Mouse (Mus musculus): ENCODE data around the gene Rnf138rt1. TPM values are rescaled to one million over a fixed set of nuclear protein-coding genes. Genes with fewer than 3 reads are reported as not detected.

The Rnf138rt1 gene
- polyA plus RNA-seq (2015; fragmentation: Nextera tagmentation; extraction: Ambion mirVana) = 0.26 and 0.29 TPM in 2 replicates

- Histone ChIP-seq H3K27ac (ENCODE audit: low read length) (no peak within 1 kb of the TSS), H3K36me3 (ENCODE audit: control insufficient read depth, insufficient read depth, low read length) (no peaks in the 10 kb centered on the region), H3K27me3 (replicated peaks; ENCODE audit: control insufficient read depth, insufficient read depth, low read length) (peaks cover 9% of the 10 kb centered on the region; the same call in 1 of the 2 replicates), H3K9ac (ENCODE audit: low read depth, low read length) (0 out of 2 replicates have a peak within 1 kb of the TSS, but pooled peaks have one; percentile 24), H3K4me3 (ENCODE audit: low read length) (peak within 1 kb of the TSS; percentile 37), H3K4me2 (ENCODE audit: low read depth, low read length) (peak within 1 kb of the TSS; percentile 69), H3K9me3 (ENCODE audit: control insufficient read depth, low read length) (no peaks in the 10 kb centered on the region), H3K4me1 (ENCODE audit: control insufficient read depth, insufficient read depth, low read length) (no peaks in the 10 kb centered on the region)
- ATAC-seq = peak; percentile 76
- 25% methylated on average over 42 of the region's 42 CpGs for WGBS
Observed at GRCm38 (mm10) chrX:163760617-163761434, at the start of gene Rnf138rt1. Rnf138rt1 (minus strand) TSS chrX:163761329.

GRCm38 (mm10) chrX:163807270-163807669 is 46.1 kb upstream of the Rnf138rt1 start:
- no peaks in the 10 kb centered on the region for H3K4me1 ChIP-seq (ENCODE audit: control insufficient read depth, insufficient read depth, low read length)
- H3K4me2 ChIP-seq (ENCODE audit: low read depth, low read length) = no peak overlapping the region
- H3K9ac ChIP-seq (ENCODE audit: low read depth, low read length) = no peak overlapping the region
- H3K4me3 ChIP-seq (ENCODE audit: low read length) = no peak overlapping the region
- no peaks in the 10 kb centered on the region for H3K36me3 ChIP-seq (ENCODE audit: control insufficient read depth, insufficient read depth, low read length)
- H3K27me3 ChIP-seq (replicated peaks; ENCODE audit: control insufficient read depth, insufficient read depth, low read length) = no peaks in the 10 kb centered on the region
- ATAC-seq = no peak
- H3K9me3 ChIP-seq (ENCODE audit: control insufficient read depth, low read length) = no peaks in the 10 kb centered on the region
- 79% methylated on average over 1 of the region's 1 CpGs for WGBS
- H3K27ac ChIP-seq (ENCODE audit: low read length) = no peak overlapping the region

GRCm38 (mm10) chrX:163766290-163766689 is 5.2 kb upstream of the Rnf138rt1 start:
- H3K9me3 ChIP-seq (ENCODE audit: control insufficient read depth, low read length) = no peaks in the 10 kb centered on the region
- no peak for ATAC-seq
- H3K4me2 ChIP-seq (ENCODE audit: low read depth, low read length) = no peak overlapping the region
- 46% methylated on average over 3 of the region's 3 CpGs for whole genome bisulfite sequencing
- H3K36me3 ChIP-seq (ENCODE audit: control insufficient read depth, insufficient read depth, low read length) = no peaks in the 10 kb centered on the region
- H3K27me3 ChIP-seq (replicated peaks; ENCODE audit: control insufficient read depth, insufficient read depth, low read length) = 0 out of 2 replicates have a peak, but pooled peaks cover 3% of the 10 kb centered on the region
- H3K9ac ChIP-seq (ENCODE audit: low read depth, low read length) = no peak overlapping the region
- H3K27ac ChIP-seq (ENCODE audit: low read length) = no peak overlapping the region
- no peaks in the 10 kb centered on the region for H3K4me1 ChIP-seq (ENCODE audit: control insufficient read depth, insufficient read depth, low read length)
- H3K4me3 ChIP-seq (ENCODE audit: low read length) = no peak overlapping the region

- WGBS = 25% methylated on average over 10 of the region's 10 CpGs
- no peak for ATAC-seq
- no peak overlapping the region for H3K27ac ChIP-seq (ENCODE audit: low read length)
Observed at GRCm38 (mm10) chrX:163761435-163761828, 303 bp upstream of the Rnf138rt1 start.

GRCm38 (mm10) chrX:163745996-163746395 is 15.1 kb downstream of the Rnf138rt1 start:
- no peaks in the 10 kb centered on the region for H3K36me3 ChIP-seq (ENCODE audit: control insufficient read depth, insufficient read depth, low read length)
- 80% methylated on average over 6 of the region's 6 CpGs for WGBS
- no peaks in the 10 kb centered on the region for H3K9me3 ChIP-seq (ENCODE audit: control insufficient read depth, low read length)
- no peaks in the 10 kb centered on the region for H3K4me1 ChIP-seq (ENCODE audit: control insufficient read depth, insufficient read depth, low read length)
- H3K27me3 ChIP-seq (replicated peaks; ENCODE audit: control insufficient read depth, insufficient read depth, low read length) = 0 out of 2 replicates have a peak, but pooled peaks cover 3% of the 10 kb centered on the region
- no peak overlapping the region for H3K4me3 ChIP-seq (ENCODE audit: low read length)
- no peak overlapping the region for H3K27ac ChIP-seq (ENCODE audit: low read length)
- H3K4me2 ChIP-seq (ENCODE audit: low read depth, low read length) = no peak overlapping the region
- no peak for ATAC-seq
- no peak overlapping the region for H3K9ac ChIP-seq (ENCODE audit: low read depth, low read length)

More at GRCm38 (mm10) chrX:163761435-163761828, 303 bp upstream of the Rnf138rt1 start:
- Histone ChIP-seq H3K36me3 (ENCODE audit: control insufficient read depth, insufficient read depth, low read length) (no peaks in the 10 kb centered on the region), H3K4me1 (ENCODE audit: control insufficient read depth, insufficient read depth, low read length) (no peaks in the 10 kb centered on the region), H3K27me3 (replicated peaks; ENCODE audit: control insufficient read depth, insufficient read depth, low read length) (peaks cover 9% of the 10 kb centered on the region; the same call in 1 of the 2 replicates), H3K4me3 (ENCODE audit: low read length) (peak overlapping the region; percentile 37), H3K9me3 (ENCODE audit: control insufficient read depth, low read length) (no peaks in the 10 kb centered on the region), H3K9ac (ENCODE audit: low read depth, low read length) (no peak overlapping the region), H3K4me2 (ENCODE audit: low read depth, low read length) (peak overlapping the region; percentile 69)

- H3K4me3 ChIP-seq (ENCODE audit: low read length) = no peak overlapping the region
- no peak overlapping the region for H3K27ac ChIP-seq (ENCODE audit: low read length)
- no peaks in the 10 kb centered on the region for H3K36me3 ChIP-seq (ENCODE audit: control insufficient read depth, insufficient read depth, low read length)
- no peak overlapping the region for H3K4me2 ChIP-seq (ENCODE audit: low read depth, low read length)
- no peaks in the 10 kb centered on the region for H3K4me1 ChIP-seq (ENCODE audit: control insufficient read depth, insufficient read depth, low read length)
- no peaks in the 10 kb centered on the region for H3K27me3 ChIP-seq (replicated peaks; ENCODE audit: control insufficient read depth, insufficient read depth, low read length)
- H3K9ac ChIP-seq (ENCODE audit: low read depth, low read length) = no peak overlapping the region
- WGBS = 68% methylated on average over 2 of the region's 2 CpGs
- no peak for ATAC-seq
- H3K9me3 ChIP-seq (ENCODE audit: control insufficient read depth, low read length) = no peaks in the 10 kb centered on the region
Observed at GRCm38 (mm10) chrX:163743896-163744295, 17.2 kb downstream of the Rnf138rt1 start.

- Histone ChIP-seq H3K36me3 (ENCODE audit: control insufficient read depth, insufficient read depth, low read length) (no peaks in the 10 kb centered on the region), H3K4me1 (ENCODE audit: control insufficient read depth, insufficient read depth, low read length) (no peaks in the 10 kb centered on the region), H3K4me3 (ENCODE audit: low read length) (no peak overlapping the region), H3K27me3 (replicated peaks; ENCODE audit: control insufficient read depth, insufficient read depth, low read length) (0 out of 2 replicates have a peak, but pooled peaks cover 2% of the 10 kb centered on the region), H3K27ac (ENCODE audit: low read length) (no peak overlapping the region), H3K4me2 (ENCODE audit: low read depth, low read length) (no peak overlapping the region), H3K9ac (ENCODE audit: low read depth, low read length) (no peak overlapping the region), H3K9me3 (ENCODE audit: control insufficient read depth, low read length) (no peaks in the 10 kb centered on the region)
- 43% methylated on average over 1 of the region's 1 CpGs for WGBS
- no peak for ATAC-seq
Observed at GRCm38 (mm10) chrX:163738904-163739303, 22.2 kb downstream of the Rnf138rt1 start.

- no peaks in the 10 kb centered on the region for H3K36me3 ChIP-seq (ENCODE audit: control insufficient read depth, insufficient read depth, low read length)
- H3K4me2 ChIP-seq (ENCODE audit: low read depth, low read length) = no peak overlapping the region
- H3K4me3 ChIP-seq (ENCODE audit: low read length) = no peak overlapping the region
- H3K4me1 ChIP-seq (ENCODE audit: control insufficient read depth, insufficient read depth, low read length) = no peaks in the 10 kb centered on the region
- no peak overlapping the region for H3K27ac ChIP-seq (ENCODE audit: low read length)
- ATAC-seq = no peak
- 96% methylated on average over 1 of the region's 1 CpGs for WGBS
- H3K9ac ChIP-seq (ENCODE audit: low read depth, low read length) = no peak overlapping the region
- no peaks in the 10 kb centered on the region for H3K9me3 ChIP-seq (ENCODE audit: control insufficient read depth, low read length)
- H3K27me3 ChIP-seq (replicated peaks; ENCODE audit: control insufficient read depth, insufficient read depth, low read length) = 0 out of 2 replicates have a peak, but pooled peaks cover 2% of the 10 kb centered on the region
Observed at GRCm38 (mm10) chrX:163734145-163734544, 27.0 kb downstream of the Rnf138rt1 start.

GRCm38 (mm10) chrX:163723630-163724029 is 37.5 kb downstream of the Rnf138rt1 start:
- no peaks in the 10 kb centered on the region for H3K4me1 ChIP-seq (ENCODE audit: control insufficient read depth, insufficient read depth, low read length)
- H3K4me2 ChIP-seq (ENCODE audit: low read depth, low read length) = no peak overlapping the region
- no peaks in the 10 kb centered on the region for H3K9me3 ChIP-seq (ENCODE audit: control insufficient read depth, low read length)
- no peaks in the 10 kb centered on the region for H3K36me3 ChIP-seq (ENCODE audit: control insufficient read depth, insufficient read depth, low read length)
- no peak overlapping the region for H3K9ac ChIP-seq (ENCODE audit: low read depth, low read length)
- H3K4me3 ChIP-seq (ENCODE audit: low read length) = no peak overlapping the region
- no peak overlapping the region for H3K27ac ChIP-seq (ENCODE audit: low read length)
- ATAC-seq = no peak
- H3K27me3 ChIP-seq (replicated peaks; ENCODE audit: control insufficient read depth, insufficient read depth, low read length) = 0 out of 2 replicates have a peak, but pooled peaks cover 2% of the 10 kb centered on the region

All from intestine, embryonic 16.5 days (tissue).